In genomic region chr11:58093021-58093528, GRCm38 (mm10) we compare ENCODE assay signal across 9 mouse cellular contexts. TPM values are rescaled to one million over a fixed set of nuclear protein-coding genes. Genes with fewer than 3 reads are reported as not detected.
DNase-seq lines count a peak whose midpoint lies in the region; ATAC-seq lines count a peak whose summit lies in the region.
"Had no signal": no experiment of that assay in that cellular context is flagged by ENCODE, and none has a peak within 500 bp of the region (broad histone marks: within the 10 kb centered on the region; RNA-seq: fewer than 3 reads in every experiment).

Gene Gm12248 (minus strand): TSS chr11:58093134.

- H3K4me2 ChIP-seq in hindbrain, embryonic 11.5 days (replicated peaks; ENCODE audit: low read depth, low read length) = no peak within 1 kb of the TSS
- H3K4me2 ChIP-seq in heart, embryonic 14.5 days (ENCODE audit: low read length) = peak within 1 kb of the TSS; percentile 58
- peak within 1 kb of the TSS; percentile 24; the same call in 1 of the 2 replicates for H3K4me2 ChIP-seq in limb, embryonic 11.5 days (ENCODE audit: low read depth, severe bottlenecking)

- no peak within 1 kb of the TSS for H3K27ac ChIP-seq in hindbrain, embryonic 10.5 days
- no peak within 1 kb of the TSS for H3K27ac ChIP-seq in hindbrain, embryonic 11.5 days (ENCODE audit: low read depth, low read length)
- H3K27ac ChIP-seq in brown adipose tissue, adult 24 weeks (replicated peaks; ENCODE audit: low read depth, low read length) = peak within 1 kb of the TSS; percentile 27; the same call in 1 of the 2 replicates
- no peak within 1 kb of the TSS for H3K27ac ChIP-seq in heart, embryonic 14.5 days (replicated peaks in 1 of 2; ENCODE audit: control insufficient read depth in 1 of 2, insufficient read depth in 1 of 2, low read depth in 2 of 2, low read length in 2 of 2)
- H3K27ac ChIP-seq in limb, embryonic 11.5 days (replicated peaks; ENCODE audit: low read depth, low read length) = no peak within 1 kb of the TSS

- H3K4me1 ChIP-seq in hindbrain, embryonic 10.5 days (replicated peaks) = peaks cover 22% of the 10 kb centered on the region
- 0 out of 2 replicates have a peak, but pooled peaks cover 3% of the 10 kb centered on the region for H3K4me1 ChIP-seq in hindbrain, embryonic 11.5 days (replicated peaks; ENCODE audit: control insufficient read depth, insufficient read depth, low read length)
- no peaks in the 10 kb centered on the region for H3K4me1 ChIP-seq in brown adipose tissue, adult 24 weeks (ENCODE audit: control insufficient read depth, insufficient read depth, insufficient read length, low read length)
- H3K4me1 ChIP-seq in heart, embryonic 14.5 days (ENCODE audit: control insufficient read depth in 2 of 2, insufficient read depth in 2 of 2, low read length in 2 of 2) = peaks cover 0 to 8% of the 10 kb centered on the region in 2 experiments; a peak in 1 of 4 replicates
- no peaks in the 10 kb centered on the region for H3K4me1 ChIP-seq in limb, embryonic 11.5 days (ENCODE audit: control insufficient read depth, insufficient read depth, low read length)

- peak within 1 kb of the TSS; percentile 27 for H3K4me3 ChIP-seq in hindbrain, embryonic 10.5 days
- no peak within 1 kb of the TSS for H3K4me3 ChIP-seq in hindbrain, embryonic 11.5 days (ENCODE audit: low read depth, low read length)
- peak within 1 kb of the TSS; percentile 60 for H3K4me3 ChIP-seq in brown adipose tissue, adult 24 weeks (ENCODE audit: insufficient read depth, low read depth, low read length)
- H3K4me3 ChIP-seq in heart, embryonic 14.5 days (ENCODE audit: control insufficient read depth in 1 of 2, insufficient read depth in 1 of 2, low read depth in 1 of 2, low read length in 2 of 2) = peak within 1 kb of the TSS; percentile 11 to 22; a peak in 3 of 4 replicates
- no peak within 1 kb of the TSS for H3K4me3 ChIP-seq in limb, embryonic 11.5 days (ENCODE audit: low read depth, low read length)

- no peaks in the 10 kb centered on the region for H3K9me3 ChIP-seq in hindbrain, embryonic 10.5 days
- no peaks in the 10 kb centered on the region for H3K9me3 ChIP-seq in hindbrain, embryonic 11.5 days (ENCODE audit: control insufficient read depth, low read length)
- H3K9me3 ChIP-seq in heart, embryonic 14.5 days (ENCODE audit: control insufficient read depth, low read length) = no peaks in the 10 kb centered on the region
- no peaks in the 10 kb centered on the region for H3K9me3 ChIP-seq in limb, embryonic 11.5 days (ENCODE audit: control insufficient read depth, low read length)

- DNase-seq in hindbrain, embryonic 10.5 days (ENCODE audit: low spot score) = peak; percentile 27
- no peak for DNase-seq in hindbrain, embryonic 11.5 days (ENCODE audit: low spot score)
- DNase-seq in limb, embryonic 11.5 days (ENCODE audit: low spot score) = peak; percentile 60
- DNase-seq in mesoderm, embryonic 11.5 days (ENCODE audit: low read depth, low spot score) = peak; percentile 57
- no peak for DNase-seq in thymus, postnatal 10 days (ENCODE audit: low spot score in 2 of 2)
- DNase-seq in layer of hippocampus, postnatal 36 days = no peak

- 22% methylated on average over 12 of the region's 12 CpGs for WGBS in hindbrain, embryonic 10.5 days
- WGBS in hindbrain, embryonic 11.5 days = 19% methylated on average over 12 of the region's 12 CpGs
- WGBS in heart, embryonic 14.5 days = 14% methylated on average over 12 of the region's 12 CpGs
- 21% methylated on average over 12 of the region's 12 CpGs for WGBS in limb, embryonic 11.5 days

- H3K9ac ChIP-seq in hindbrain, embryonic 11.5 days (ENCODE audit: low read depth, low read length) = no peak within 1 kb of the TSS
- 0 out of 2 replicates have a peak within 1 kb of the TSS, but pooled peaks have one; percentile 42 for H3K9ac ChIP-seq in heart, embryonic 14.5 days (ENCODE audit: low read length)
- H3K9ac ChIP-seq in limb, embryonic 11.5 days (ENCODE audit: low read length) = no peak within 1 kb of the TSS

- H3K27me3 ChIP-seq in hindbrain, embryonic 10.5 days (ENCODE audit: insufficient read depth, poor library complexity, severe bottlenecking) = peaks cover 27% of the 10 kb centered on the region
- H3K27me3 ChIP-seq in hindbrain, embryonic 11.5 days (ENCODE audit: control insufficient read depth, insufficient read depth, low read length) = no peaks in the 10 kb centered on the region; the same call in 1 of the 2 replicates
- H3K27me3 ChIP-seq in heart, embryonic 14.5 days (ENCODE audit: control insufficient read depth, insufficient read depth, low read length) = no peaks in the 10 kb centered on the region
- peaks cover 5% of the 10 kb centered on the region; the same call in 1 of the 2 replicates for H3K27me3 ChIP-seq in limb, embryonic 11.5 days (ENCODE audit: control insufficient read depth, insufficient read depth, low read length)

- no peaks in the 10 kb centered on the region for H3K36me3 ChIP-seq in hindbrain, embryonic 10.5 days
- no peaks in the 10 kb centered on the region for H3K36me3 ChIP-seq in hindbrain, embryonic 11.5 days (ENCODE audit: control insufficient read depth, insufficient read depth, low read length)
- H3K36me3 ChIP-seq in heart, embryonic 14.5 days (ENCODE audit: control insufficient read depth, insufficient read depth, low read length) = no peaks in the 10 kb centered on the region
- H3K36me3 ChIP-seq in limb, embryonic 11.5 days (ENCODE audit: control insufficient read depth, insufficient read depth, low read length) = no peaks in the 10 kb centered on the region

- ATAC-seq in hindbrain, embryonic 11.5 days (ENCODE audit: low FRiP score) = no peak
- ATAC-seq in heart, embryonic 14.5 days (ENCODE audit: insufficient number of reproducible peaks, insufficient read depth, low FRiP score, low read depth) = no peak
- ATAC-seq in limb, embryonic 11.5 days (ENCODE audit: insufficient number of reproducible peaks, low FRiP score, low TSS enrichment, low read depth) = 0 out of 2 replicates have a peak, but pooled peaks have one; percentile 66

RNA-seq across cellular contexts. Expression of gene Gm12248, which starts in this region (rescaled TPM):
- 0.17 TPM in 1 of 2 replicates, not detected in the other for polyA plus RNA-seq in hindbrain, embryonic 10.5 days (2016; fragmentation: Nextera tagmentation; extraction: Ambion mirVana)
- not detected in 2 replicates for polyA plus RNA-seq in hindbrain, embryonic 11.5 days (2014; fragmentation: Nextera tagmentation; extraction: Ambion mirVana)
- not detected in 2 replicates for polyA plus RNA-seq in brown adipose tissue, adult 24 weeks (2012; ENCODE audit: insufficient read depth, insufficient read length, missing spikeins)
- not detected in 2 replicates for polyA plus RNA-seq in heart, embryonic 14.5 days (2014; fragmentation: Nextera tagmentation; extraction: Ambion mirVana)
- polyA plus RNA-seq in limb, embryonic 11.5 days (2014; fragmentation: Nextera tagmentation; extraction: Ambion mirVana) = not detected in 2 replicates
- not detected for total RNA-seq in layer of hippocampus, postnatal 36 days (2021)
- polyA plus RNA-seq: neural tube, embryonic 14.5 days had no signal

Comparison
In these comparisons a context has a peak if more than half of its experiments do, and no peak if none do; other contexts are left out.
1. Peak in DNase-seq and H3K4me3 ChIP-seq in hindbrain, embryonic 10.5 days; RNA of the gene not detected or under 1 TPM.
2. Peak in DNase-seq, ATAC-seq and H3K4me2 ChIP-seq in limb, embryonic 11.5 days; RNA of the gene not detected or under 1 TPM.
3. H3K4me3 ChIP-seq: peak in brown adipose tissue, adult 24 weeks (single experiment) and heart, embryonic 14.5 days (2 of 2); none in hindbrain, embryonic 11.5 days (single experiment) and limb, embryonic 11.5 days (single experiment).